Mouse (Mus musculus): ENCODE results near the gene Fyco1. TPM values are rescaled to one million over a fixed set of nuclear protein-coding genes. Genes with fewer than 3 reads are reported as not detected.
"Not testable (repeated sequence)": the region's sequence is repeated elsewhere in the genome, so short reads cannot be mapped to it uniquely, and the experiment has no call there.

The Fyco1 gene
- total RNA-seq, 2 experiments from 2014 or later = 156 to 161 TPM

DNA sequence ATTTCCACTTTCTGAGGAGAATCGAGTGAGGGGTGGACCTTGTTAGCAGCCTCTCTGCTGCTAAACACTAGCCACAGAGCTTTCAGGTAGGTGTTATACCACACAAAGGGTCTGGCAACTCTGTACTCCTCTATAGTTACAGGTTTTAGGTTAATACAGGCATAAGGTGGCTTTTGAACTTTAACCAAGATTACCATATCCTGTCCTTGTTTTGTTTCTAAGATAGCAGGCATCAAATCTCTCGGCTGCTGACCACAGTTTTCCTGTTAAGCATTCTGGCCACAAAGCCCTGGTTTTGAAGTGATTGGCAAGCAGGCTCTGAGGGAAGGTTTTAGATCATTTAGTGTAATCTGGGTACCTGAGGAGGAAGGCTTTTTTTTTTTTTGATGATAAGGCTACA is 37.4 kb downstream of the Fyco1 start:
- DNase-seq = no peak

DNA sequence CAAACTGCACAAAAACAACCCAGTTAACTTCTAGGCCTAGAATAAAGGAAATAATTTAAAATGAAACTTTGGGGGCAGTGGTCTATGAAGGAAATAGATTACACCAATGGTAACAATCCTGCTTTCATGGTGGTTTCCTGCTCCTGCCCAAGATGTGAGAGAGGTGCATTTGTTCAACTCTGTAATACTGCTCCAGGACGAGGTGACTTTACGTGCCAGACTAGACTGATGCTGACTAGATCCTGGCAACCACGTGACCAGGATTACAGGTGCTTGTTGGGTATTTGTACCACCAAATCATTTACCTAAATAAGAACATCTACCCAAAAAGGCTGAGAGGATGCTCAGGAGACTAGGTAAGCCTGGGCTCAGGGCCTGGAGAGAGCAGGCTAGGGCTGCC is 39.9 kb downstream of the Fyco1 start:
- no peak for DNase-seq

DNA sequence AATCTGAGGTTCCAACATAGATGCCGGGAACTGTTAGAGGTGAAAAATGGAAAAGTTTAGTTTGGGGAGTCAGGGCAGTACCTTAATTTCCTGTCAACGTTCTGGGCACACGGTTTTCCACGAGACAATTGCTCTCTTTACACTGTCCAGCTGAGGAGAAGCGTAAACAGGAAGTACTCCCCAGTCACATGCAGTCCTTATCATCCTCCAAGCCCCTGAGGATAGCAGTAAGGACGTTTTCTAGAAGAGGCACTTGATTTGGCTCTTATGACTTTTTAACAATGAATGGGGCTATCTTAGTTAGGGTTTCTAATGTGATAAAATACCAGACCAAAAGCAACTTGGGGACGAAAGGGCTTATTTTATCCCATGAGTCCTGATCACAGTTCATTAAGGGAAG is 43.1 kb downstream of the Fyco1 start:
- DNase-seq = no peak

DNA sequence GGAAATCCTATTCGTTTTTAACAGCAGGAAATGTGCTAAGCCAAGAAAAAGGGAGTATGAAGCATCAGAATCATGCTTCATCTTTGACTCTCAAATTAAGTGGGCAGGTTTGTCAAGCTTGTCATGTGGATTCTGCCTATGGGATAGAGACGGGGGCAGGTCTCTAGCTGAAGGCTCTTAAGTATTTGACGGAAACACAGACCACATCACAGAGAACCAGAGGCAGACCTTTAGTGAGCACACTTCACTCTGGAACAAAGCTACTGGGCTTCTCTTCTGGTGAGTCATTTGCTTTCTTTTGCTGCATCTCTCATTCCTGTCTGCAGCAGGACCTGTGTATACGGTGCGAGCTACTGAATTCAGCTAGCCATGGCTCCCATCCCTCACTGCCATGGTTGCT is 45.4 kb downstream of the Fyco1 start, which contains the start of gene Cxcr6:
Gene Cxcr6, plus strand, starts transcription at position 209 of the 400 bp plus-strand sequence.
- no peak for DNase-seq

DNA sequence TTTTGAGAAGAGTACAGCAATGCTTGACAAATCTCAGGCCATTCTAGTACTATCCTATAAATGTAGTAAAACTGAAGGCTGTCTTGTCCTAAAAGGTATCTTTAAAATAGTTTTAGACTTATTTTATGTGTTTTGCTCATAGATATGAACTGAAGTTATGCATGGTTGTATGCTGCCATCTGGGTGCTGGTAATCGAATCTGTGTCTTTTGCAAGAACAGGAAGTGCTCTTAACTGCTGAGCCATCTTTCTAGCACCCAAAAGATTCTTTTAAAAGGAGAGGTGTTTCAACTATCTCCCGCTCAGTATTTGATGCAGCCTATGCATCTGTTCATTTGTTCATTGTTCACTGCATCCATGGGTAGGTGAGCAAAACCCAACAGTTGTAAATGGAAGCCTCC is 46.5 kb downstream of the Fyco1 start:
- no peak for DNase-seq

DNA sequence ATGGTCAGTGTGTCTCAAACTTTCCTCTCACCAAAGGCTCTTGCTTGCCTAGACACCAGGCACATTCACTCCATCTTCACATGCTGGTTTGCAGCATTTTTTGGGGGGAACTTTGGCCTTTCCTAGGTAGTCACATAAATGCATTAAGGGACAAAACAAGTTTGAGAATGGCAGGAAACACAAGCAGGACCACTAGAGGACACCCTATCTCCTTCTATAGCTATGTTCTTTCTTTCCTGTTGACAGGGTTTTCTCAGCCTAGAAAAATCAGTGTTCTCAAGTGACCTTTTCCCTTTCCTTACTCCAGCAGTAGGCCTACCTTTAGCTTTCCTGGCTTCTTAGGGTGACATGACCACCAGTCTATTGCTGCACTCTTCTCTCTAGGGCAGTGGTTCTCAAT is 48.8 kb downstream of the Fyco1 start:
- no peak for DNase-seq

DNA sequence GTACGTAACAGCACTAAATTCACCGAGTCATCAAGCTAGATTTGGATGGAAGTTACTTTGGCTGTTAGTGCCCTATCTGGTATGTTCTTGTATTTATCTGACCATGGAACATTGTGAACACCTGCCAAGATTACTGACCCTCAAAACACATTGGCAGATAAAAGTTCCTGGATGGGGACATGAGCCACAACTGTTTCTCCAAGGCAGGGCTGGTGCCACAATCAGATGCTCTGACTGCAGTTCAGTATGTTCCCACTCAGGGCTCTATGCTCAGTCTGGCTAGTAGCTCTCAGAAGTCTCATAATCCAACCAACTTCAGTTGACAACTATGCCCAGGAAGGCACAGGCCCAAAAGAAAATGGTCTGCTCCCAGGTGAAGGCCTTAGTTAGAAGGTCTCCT is 49.3 kb downstream of the Fyco1 start:
- DNase-seq = no peak

DNA sequence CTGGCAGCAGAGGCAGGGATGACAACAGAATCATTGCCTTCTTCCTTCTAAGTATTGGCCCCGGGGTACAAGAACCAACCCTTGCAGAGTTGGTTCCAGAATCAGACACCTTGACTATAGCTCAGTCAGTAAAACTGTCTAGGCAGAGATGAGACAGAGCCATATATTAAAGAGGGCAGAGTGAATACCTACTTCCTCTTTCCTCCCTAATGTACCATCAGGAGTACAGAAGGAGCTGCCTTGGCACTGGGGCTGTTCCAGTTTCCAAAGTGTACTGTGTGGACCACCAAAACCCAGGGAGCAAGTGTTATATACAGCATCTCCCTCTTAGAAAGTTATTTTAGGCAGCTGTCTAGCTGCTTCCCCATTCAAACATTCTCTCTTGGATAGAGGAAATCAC is 50.2 kb downstream of the Fyco1 start:
- DNase-seq = no peak

DNA sequence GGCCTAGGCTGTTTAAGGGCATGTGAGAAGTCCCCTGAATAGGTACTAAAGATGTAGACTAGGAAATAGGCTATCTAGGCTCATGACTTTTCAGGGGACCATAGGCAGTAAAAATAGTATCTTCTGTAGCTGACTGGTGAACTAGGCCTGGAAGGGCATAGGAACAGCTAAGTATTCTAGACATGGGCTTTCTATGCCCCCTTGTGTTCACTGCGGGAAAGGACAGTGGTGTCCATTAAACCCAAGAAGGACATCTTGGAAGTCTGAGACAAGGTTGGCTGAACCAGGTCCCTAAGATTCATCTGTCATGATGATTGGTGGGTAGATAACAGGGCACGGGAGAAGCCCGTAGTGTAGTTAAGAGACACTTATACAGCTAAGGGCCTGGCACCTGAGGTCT is 55.5 kb downstream of the Fyco1 start:
- peak; percentile 64 for DNase-seq

DNA sequence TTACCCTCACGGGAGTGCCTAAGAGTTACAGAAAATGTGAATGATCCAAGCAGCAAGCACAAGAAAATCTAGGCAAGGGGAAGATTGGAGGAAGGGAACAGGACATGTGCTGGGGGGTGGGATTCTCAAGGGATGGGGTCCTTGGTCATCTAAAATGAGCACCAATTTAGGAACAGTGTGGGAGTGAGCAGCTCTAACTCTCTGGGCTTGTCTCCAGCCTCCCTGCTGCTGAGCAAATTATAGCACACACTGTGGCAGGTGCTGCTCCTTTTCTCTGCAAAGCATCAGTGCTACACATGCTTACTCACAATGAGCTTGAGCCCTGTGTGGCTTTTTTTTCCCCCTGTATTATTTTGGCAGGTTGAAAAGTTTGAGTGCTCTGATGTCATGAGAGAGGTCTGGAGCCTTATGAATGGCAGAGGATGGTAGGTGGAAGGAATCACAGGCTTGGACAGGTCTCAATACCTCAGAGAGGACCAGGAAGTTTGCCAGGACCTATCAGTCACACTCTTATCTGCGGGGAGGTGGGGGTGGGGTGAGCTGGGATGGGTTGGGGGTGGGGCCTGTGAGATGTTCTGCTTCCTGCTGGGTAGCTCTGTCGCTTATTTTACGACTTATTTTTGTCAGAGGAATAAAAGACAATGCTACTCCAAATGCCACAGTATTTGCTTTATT is 62.7 kb downstream of the Fyco1 start:
- peak; percentile 10 for DNase-seq

DNA sequence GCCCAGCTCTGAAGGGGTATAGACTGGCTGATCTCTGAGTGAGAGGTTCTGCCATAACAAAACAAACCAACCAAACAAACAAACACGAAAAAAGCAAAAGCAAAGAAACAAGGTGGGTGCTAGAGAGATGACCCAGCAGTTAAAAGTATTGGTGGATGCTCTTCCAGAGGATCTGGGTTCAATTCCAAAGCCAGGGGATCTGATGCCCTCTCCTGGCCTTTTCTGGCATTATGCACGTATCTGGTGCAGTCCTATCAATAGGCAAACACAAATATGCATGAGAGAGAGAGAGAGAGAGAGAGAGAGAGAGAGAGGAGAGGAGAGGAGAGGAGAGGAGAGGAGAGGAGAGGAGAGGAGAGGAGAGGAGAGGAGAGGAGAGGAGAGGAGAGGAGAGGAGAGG is 78.4 kb downstream of the Fyco1 start:
- not testable (repeated sequence) for DNase-seq

DNA sequence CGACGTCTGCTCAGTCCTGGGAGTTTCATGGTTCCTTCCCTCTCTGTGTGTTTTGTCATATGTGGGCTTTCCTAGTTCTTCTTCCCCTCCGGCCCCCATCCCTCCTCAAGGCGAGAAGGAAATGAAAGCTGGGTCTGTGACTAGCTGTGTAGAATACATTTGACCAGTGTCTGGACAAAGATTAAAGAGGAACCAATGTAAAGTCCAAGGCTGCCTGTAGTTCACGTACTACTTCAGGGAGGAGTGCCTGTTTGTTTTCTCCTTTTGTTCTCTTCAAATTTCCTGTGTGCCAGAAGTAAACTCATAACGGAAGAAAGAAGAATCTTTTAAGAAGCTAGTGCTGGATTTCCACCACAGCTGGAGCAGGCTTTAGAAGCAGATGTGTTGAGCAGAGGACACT is 82.2 kb downstream of the Fyco1 start:
- DNase-seq = no peak

DNA sequence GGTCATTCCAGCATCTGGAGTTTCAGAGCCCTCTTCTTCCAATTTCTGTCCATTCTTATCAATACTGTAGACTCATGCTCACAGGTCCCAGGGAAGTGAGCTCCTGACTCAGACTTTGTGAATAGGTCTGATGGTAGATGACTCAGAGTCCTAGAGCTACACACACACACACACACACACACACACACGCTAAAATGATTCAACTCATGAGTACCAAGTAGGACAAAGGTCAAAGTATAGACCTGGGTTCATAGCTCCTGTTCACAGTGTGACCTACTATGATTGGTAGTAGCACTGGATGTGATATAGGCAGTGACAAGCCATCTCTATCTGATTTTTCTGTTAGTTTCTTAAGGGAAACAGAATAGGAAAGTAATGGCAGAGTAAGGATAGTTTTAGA is 83.3 kb downstream of the Fyco1 start:
- DNase-seq = no peak

DNA sequence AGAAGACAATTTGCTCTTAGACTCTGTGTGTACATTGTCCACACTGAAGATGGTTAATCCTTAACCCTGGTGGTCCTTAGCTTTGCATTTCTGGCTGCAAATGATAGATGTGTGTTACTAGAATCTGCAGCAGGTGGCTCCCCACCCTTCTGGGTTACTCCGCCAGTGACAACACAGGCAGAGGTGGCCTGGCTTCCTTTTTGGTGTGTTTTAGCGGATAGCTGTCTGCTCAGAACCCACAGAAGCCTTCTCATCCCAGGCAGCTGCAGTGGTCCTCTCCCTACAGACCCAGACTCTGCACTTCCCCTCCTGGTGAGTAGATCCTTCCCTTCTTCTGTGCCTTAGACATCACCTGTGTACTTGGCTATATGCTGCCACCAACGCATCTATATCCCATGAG is 84.7 kb downstream of the Fyco1 start:
- no peak for DNase-seq

DNA sequence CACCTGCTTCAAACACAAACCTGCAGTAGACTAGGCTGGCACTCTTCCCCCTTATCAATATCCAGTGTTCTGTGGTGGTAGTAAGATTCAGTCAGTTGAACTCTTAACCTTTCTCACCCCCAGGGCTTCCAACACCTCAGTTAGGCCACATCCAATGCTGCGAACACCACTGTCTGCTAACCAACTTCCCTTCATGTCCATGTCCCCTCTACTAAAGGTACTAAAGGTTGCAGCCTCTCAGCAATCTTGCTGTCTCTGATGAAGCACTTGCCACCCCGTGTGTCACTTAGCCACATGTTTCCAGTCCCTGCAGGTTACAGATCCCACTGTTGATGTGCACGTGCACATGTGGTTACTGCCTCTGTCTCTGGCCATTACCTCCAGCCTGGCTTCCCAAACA is 87.9 kb downstream of the Fyco1 start:
- DNase-seq = no peak

DNA sequence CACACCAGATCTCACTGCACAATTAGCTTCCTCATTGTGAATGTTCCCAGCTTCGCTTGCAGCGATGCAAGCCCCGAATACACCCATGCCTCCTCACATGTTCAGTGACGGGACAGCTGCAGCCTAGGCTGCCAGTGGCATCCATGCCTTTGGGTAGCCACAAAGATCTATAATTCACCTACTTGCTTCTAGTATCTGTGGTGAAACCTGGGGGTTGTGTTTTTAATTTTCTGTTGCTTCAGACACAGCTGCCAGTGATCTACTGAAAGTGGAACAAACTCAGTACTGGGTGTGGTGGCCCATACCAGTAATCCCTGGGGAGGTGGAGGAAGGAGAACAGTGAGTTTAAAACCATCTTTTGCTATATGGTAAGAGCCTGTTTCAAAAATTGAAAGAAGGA is 88.8 kb downstream of the Fyco1 start:
- DNase-seq = no peak

DNA sequence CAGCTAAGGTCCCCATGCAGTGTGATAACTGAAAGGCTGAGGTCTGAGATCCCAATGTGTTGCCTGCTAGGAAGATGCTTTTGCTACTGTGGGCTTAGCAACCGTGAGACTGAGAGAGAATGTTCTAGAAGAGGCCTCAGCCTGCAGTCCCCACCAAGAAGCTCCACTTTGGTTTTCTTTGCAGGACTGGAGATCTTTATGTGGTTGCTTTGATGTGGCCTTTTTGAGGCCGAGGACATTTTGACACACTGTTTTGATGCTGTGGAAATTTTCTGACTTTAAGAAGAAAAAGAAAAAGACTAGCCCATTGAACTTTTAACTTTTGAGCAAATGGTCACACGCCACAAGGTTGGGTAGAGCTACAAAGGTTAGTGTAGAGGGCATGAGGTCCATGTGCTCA is 90.9 kb downstream of the Fyco1 start:
- no peak for DNase-seq

DNA sequence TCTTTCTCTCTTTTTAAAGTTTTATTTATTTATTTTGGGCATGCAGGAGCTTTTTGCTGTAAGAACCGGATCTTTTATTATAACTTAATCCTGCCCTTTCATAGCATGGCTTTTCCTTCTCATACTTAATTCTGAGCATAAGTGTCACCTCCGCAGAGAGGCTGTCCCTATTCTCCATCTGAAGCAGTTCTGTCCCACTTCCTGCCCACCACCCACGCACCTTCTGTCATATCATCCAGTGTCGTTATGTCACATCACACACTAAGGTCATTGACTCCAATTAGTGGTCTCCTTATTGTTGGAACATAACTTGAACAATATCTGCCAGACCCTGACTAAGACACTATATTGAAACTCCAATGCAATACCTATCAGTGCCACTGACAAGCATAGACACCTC is 93.1 kb downstream of the Fyco1 start:
- DNase-seq = no peak

DNA sequence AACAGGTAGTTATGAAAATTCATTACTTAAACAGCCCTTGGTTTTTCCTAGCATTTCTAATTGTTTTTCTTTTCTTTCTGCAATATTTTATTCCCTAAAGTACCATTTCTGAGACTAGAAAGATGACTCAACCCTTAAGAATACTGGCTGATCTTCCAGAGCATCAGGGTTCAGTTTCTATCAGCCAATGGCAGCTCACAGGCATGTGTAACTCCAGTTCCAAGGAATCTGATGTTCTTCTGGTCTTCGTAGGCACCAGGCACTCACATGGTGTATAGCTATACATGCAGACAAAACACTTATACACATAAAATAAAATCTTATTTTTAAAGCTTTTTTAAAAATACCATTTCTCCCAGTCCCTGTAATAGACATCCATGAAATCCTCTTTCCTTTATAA is 93.5 kb downstream of the Fyco1 start:
- no peak for DNase-seq

DNA sequence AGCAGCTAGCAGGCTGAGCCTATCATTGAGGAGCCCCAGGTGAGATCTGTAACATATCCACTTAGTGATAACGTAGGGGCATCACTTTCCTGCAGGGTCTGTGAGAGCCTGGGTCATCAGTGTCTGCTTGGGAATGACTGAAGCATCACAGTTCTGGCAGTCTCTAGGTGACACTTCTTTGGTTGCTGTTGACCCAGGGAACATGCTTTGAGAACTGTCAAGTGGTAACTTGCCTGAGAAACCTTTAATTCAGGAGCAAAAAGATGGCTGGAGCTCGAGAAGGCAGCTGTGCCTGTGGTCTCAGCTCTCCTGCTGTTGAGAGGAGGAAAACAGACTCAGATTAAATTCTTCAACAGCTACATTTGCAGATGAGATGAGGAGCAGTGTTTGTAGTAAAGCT is 94.4 kb downstream of the Fyco1 start:
- DNase-seq = no peak

DNA sequence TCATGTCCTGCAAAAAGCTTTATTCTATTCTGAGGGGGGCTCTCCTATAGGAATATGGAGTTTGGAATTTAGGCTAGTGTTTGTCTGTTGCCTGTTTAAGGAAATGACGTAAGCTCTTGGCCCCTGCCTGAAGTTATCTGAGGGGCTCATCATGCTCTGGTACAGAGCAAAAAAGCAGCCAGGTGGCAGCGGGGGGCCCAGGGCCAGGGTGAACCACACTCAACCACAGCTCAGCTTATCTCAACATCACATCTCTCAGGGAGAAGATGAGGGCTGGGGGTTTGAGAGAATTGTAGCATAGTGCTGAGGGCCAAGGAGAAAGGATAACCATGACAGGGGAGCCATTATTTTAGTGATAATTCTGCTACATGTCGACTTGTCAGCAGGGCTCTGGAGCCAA is 94.9 kb downstream of the Fyco1 start:
- no peak for DNase-seq

DNA sequence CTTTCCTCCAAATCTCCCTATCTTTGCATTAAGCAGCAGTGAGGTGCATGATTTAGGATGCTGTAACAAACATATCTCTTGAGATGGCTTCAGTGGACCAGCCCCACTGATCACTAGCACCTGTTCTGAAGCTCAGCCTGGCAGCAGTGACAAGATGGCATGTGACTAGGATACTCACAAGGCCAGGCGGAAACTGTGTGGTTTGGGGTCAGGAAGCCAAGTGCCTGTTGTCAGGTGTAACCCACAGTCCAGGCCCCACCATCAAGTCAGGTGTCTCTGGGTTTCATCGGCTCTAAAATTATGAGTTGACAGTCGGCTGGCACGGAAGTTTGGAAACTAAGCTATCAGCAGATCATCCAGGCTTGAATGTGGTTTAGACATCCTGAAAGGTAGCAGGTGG is 97.4 kb downstream of the Fyco1 start:
- no peak for DNase-seq

DNA sequence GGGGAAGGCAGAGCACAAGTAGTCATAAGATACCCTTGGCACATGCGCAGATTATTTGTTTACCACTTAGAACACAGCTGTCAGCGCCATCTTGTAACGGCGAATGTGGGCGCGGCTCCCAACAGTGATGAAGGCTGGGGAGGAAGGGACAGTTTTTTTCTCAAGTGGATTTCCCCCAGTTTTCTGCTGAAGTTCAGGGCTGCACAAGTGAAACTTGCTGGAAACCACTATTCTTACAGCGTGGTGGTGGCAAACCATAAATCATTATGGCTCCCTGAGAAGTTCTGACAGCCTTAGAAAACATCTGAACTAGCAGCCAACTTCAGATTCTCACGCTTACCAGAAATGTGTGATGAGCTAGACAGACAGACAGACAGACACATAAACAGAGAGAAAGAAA is 102.0 kb downstream of the Fyco1 start:
- DNase-seq = not testable (repeated sequence)

DNA sequence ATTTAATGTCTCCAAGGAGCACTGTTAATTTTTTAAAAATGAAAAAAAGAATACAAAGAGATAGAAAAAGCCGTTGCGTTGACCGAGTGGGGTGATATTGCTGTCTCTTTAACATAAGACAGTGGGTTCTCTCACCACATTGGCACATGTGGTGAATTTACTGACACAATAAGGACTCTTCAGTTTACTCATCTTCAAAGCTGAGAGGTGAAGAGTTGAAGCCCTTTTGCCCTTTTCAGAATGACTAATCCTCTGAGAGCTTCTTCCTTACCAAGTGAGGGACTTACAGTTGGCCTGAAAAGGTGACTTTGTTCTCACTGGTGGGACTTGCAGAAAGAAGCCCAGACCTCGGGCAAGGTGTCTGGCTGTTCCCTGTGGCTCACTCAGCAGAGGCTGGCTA is 110.9 kb downstream of the Fyco1 start:
- no peak for DNase-seq
